25 mouse cellular contexts compared by ENCODE assay signal in genomic region chr10:73938989-73939388, GRCm38 (mm10).
DNase-seq lines count a peak whose midpoint lies in the region; ATAC-seq lines count a peak whose summit lies in the region.
"Had no signal": no experiment of that assay in that cellular context is flagged by ENCODE, and none has a peak within 500 bp of the region (broad histone marks: within the 10 kb centered on the region; RNA-seq: fewer than 3 reads in every experiment).

No protein-coding gene starts in this region.

- intact Hi-C loops in heart, postnatal 25 days (cut with DNase I): no loop called here

- H3K27ac ChIP-seq in hindbrain, embryonic 13.5 days: no peak overlapping the region
- no peak overlapping the region for H3K27ac ChIP-seq in hindbrain, embryonic 11.5 days (ENCODE audit: low read depth, low read length)
- no peak overlapping the region for H3K27ac ChIP-seq in neural tube, embryonic 14.5 days (ENCODE audit: low read depth, low read length)
- H3K27ac ChIP-seq in neural tube, embryonic 15.5 days (replicated peaks): no peak overlapping the region
- H3K27ac ChIP-seq in midbrain, embryonic 16.5 days (ENCODE audit: low read length): no peak overlapping the region
- H3K27ac ChIP-seq: embryonic facial prominence, embryonic 12.5 days; embryonic facial prominence, embryonic 15.5 days; gastrocnemius, adult 2 months; heart, embryonic 10.5 days; heart, embryonic 13.5 days; hindbrain, embryonic 14.5 days; hindbrain, postnatal 0 days had no signal

- no peak overlapping the region for H3K4me3 ChIP-seq in hindbrain, embryonic 13.5 days
- no peak overlapping the region for H3K4me3 ChIP-seq in hindbrain, embryonic 11.5 days (ENCODE audit: low read depth, low read length)
- no peak overlapping the region for H3K4me3 ChIP-seq in neural tube, embryonic 14.5 days (ENCODE audit: low read depth, low read length)
- H3K4me3 ChIP-seq in neural tube, embryonic 15.5 days (replicated peaks): no peak overlapping the region
- H3K4me3 ChIP-seq in midbrain, embryonic 16.5 days (ENCODE audit: low read depth, low read length): no peak overlapping the region
- H3K4me3 ChIP-seq: embryonic facial prominence, embryonic 12.5 days; embryonic facial prominence, embryonic 15.5 days; gastrocnemius, adult 2 months; heart, embryonic 10.5 days; heart, embryonic 13.5 days had no signal

- no peaks in the 10 kb centered on the region for H3K9me3 ChIP-seq in hindbrain, embryonic 13.5 days
- H3K9me3 ChIP-seq in hindbrain, embryonic 11.5 days (ENCODE audit: control insufficient read depth, low read length): no peaks in the 10 kb centered on the region
- no peaks in the 10 kb centered on the region for H3K9me3 ChIP-seq in neural tube, embryonic 14.5 days (ENCODE audit: control insufficient read depth, low read length)
- H3K9me3 ChIP-seq in neural tube, embryonic 15.5 days (replicated peaks): no peaks in the 10 kb centered on the region
- H3K9me3 ChIP-seq in midbrain, embryonic 16.5 days (replicated peaks; ENCODE audit: control insufficient read depth, low read length, poor library complexity, severe bottlenecking): no peaks in the 10 kb centered on the region
- H3K9me3 ChIP-seq: embryonic facial prominence, embryonic 12.5 days; embryonic facial prominence, embryonic 15.5 days; heart, embryonic 10.5 days; heart, embryonic 13.5 days had no signal

- no peak overlapping the region for H3K9ac ChIP-seq in hindbrain, embryonic 13.5 days
- no peak overlapping the region for H3K9ac ChIP-seq in hindbrain, embryonic 11.5 days (ENCODE audit: low read depth, low read length)
- no peak overlapping the region for H3K9ac ChIP-seq in neural tube, embryonic 14.5 days (replicated peaks; ENCODE audit: low read depth, low read length)
- no peak overlapping the region for H3K9ac ChIP-seq in neural tube, embryonic 15.5 days (replicated peaks)
- H3K9ac ChIP-seq in midbrain, embryonic 16.5 days (ENCODE audit: low read depth, low read length): no peak overlapping the region
- H3K9ac ChIP-seq: embryonic facial prominence, embryonic 12.5 days; embryonic facial prominence, embryonic 15.5 days; forebrain, postnatal 0 days; heart, embryonic 13.5 days; hindbrain, embryonic 14.5 days had no signal

- WGBS in hindbrain, embryonic 13.5 days: 53% methylated on average over 3 of the region's 3 CpGs
- 70% methylated on average over 3 of the region's 3 CpGs for WGBS in hindbrain, embryonic 11.5 days
- 44% methylated on average over 3 of the region's 3 CpGs for WGBS in neural tube, embryonic 14.5 days
- WGBS in neural tube, embryonic 15.5 days: 44% methylated on average over 3 of the region's 3 CpGs
- 43% methylated on average over 3 of the region's 3 CpGs for WGBS in midbrain, embryonic 16.5 days

- DNase-seq in hindbrain, embryonic 11.5 days (ENCODE audit: low spot score): no peak
- DNase-seq in heart, postnatal 25 days (ENCODE audit: low spot score): no peak
- DNase-seq: adrenal gland, adult 8-10 months; adrenal gland, postnatal 25 days; cerebellum, adult 18-20 months; cerebellum, adult 9-10 months; cerebellum, postnatal 14 days; forebrain, postnatal 0 days; gastrocnemius, adult 2 months; gastrocnemius, postnatal 14 days; heart, adult 18-20 months; heart, postnatal 14 days had no signal

- no peaks in the 10 kb centered on the region for H3K36me3 ChIP-seq in hindbrain, embryonic 13.5 days
- H3K36me3 ChIP-seq in hindbrain, embryonic 11.5 days (ENCODE audit: control insufficient read depth, insufficient read depth, low read length): no peaks in the 10 kb centered on the region
- no peaks in the 10 kb centered on the region for H3K36me3 ChIP-seq in neural tube, embryonic 14.5 days (ENCODE audit: control insufficient read depth, insufficient read depth, low read length)
- H3K36me3 ChIP-seq in neural tube, embryonic 15.5 days: no peaks in the 10 kb centered on the region
- H3K36me3 ChIP-seq in midbrain, embryonic 16.5 days (ENCODE audit: control insufficient read depth, insufficient read depth, low read length): no peaks in the 10 kb centered on the region
- H3K36me3 ChIP-seq: embryonic facial prominence, embryonic 12.5 days; embryonic facial prominence, embryonic 15.5 days; heart, embryonic 10.5 days; heart, embryonic 13.5 days had no signal

- H3K27me3 ChIP-seq in hindbrain, embryonic 13.5 days: no peaks in the 10 kb centered on the region
- no peaks in the 10 kb centered on the region for H3K27me3 ChIP-seq in hindbrain, embryonic 11.5 days (ENCODE audit: control insufficient read depth, insufficient read depth, low read length)
- no peaks in the 10 kb centered on the region for H3K27me3 ChIP-seq in neural tube, embryonic 14.5 days (ENCODE audit: control insufficient read depth, insufficient read depth, low read length)
- no peaks in the 10 kb centered on the region for H3K27me3 ChIP-seq in neural tube, embryonic 15.5 days (replicated peaks)
- no peaks in the 10 kb centered on the region for H3K27me3 ChIP-seq in midbrain, embryonic 16.5 days (ENCODE audit: control insufficient read depth, insufficient read depth, low read depth, low read length)
- H3K27me3 ChIP-seq: embryonic facial prominence, embryonic 12.5 days; embryonic facial prominence, embryonic 15.5 days; heart, embryonic 13.5 days had no signal

- ATAC-seq in hindbrain, embryonic 13.5 days (ENCODE audit: low FRiP score): peak; percentile 49; the same call in 1 of the 2 replicates
- no peak for ATAC-seq in hindbrain, embryonic 11.5 days (ENCODE audit: low FRiP score)
- peak; percentile 38; the same call in 1 of the 2 replicates for ATAC-seq in neural tube, embryonic 14.5 days (ENCODE audit: low read depth)
- no peak for ATAC-seq in neural tube, embryonic 15.5 days (ENCODE audit: low FRiP score)
- ATAC-seq in midbrain, embryonic 16.5 days: peak; percentile 54; the same call in 1 of the 2 replicates
- ATAC-seq: activated CD4-positive, CD25-positive, alpha-beta regulatory T cell, adult 4 months; forebrain, embryonic 14.5 days; forebrain, postnatal 0 days; hindbrain, postnatal 0 days; inflammation-experienced regulatory T-cells, adult 6 months had no signal

- H3K4me1 ChIP-seq in hindbrain, embryonic 13.5 days (replicated peaks): no peaks in the 10 kb centered on the region
- H3K4me1 ChIP-seq in hindbrain, embryonic 11.5 days (replicated peaks; ENCODE audit: control insufficient read depth, insufficient read depth, low read length): no peaks in the 10 kb centered on the region
- H3K4me1 ChIP-seq in neural tube, embryonic 14.5 days (ENCODE audit: control insufficient read depth, insufficient read depth, low read length): no peaks in the 10 kb centered on the region
- no peaks in the 10 kb centered on the region for H3K4me1 ChIP-seq in neural tube, embryonic 15.5 days
- no peaks in the 10 kb centered on the region for H3K4me1 ChIP-seq in midbrain, embryonic 16.5 days (ENCODE audit: control insufficient read depth, insufficient read depth, low read length)
- H3K4me1 ChIP-seq: embryonic facial prominence, embryonic 12.5 days; embryonic facial prominence, embryonic 15.5 days; heart, embryonic 10.5 days; heart, embryonic 13.5 days had no signal

- H3K4me2 ChIP-seq in hindbrain, embryonic 13.5 days: no peak overlapping the region
- no peak overlapping the region for H3K4me2 ChIP-seq in hindbrain, embryonic 11.5 days (replicated peaks; ENCODE audit: low read depth, low read length)
- no peak overlapping the region for H3K4me2 ChIP-seq in neural tube, embryonic 14.5 days (ENCODE audit: low read depth, low read length)
- no peak overlapping the region for H3K4me2 ChIP-seq in neural tube, embryonic 15.5 days
- no peak overlapping the region for H3K4me2 ChIP-seq in midbrain, embryonic 16.5 days (ENCODE audit: low read length)
- H3K4me2 ChIP-seq: embryonic facial prominence, embryonic 12.5 days; embryonic facial prominence, embryonic 15.5 days; heart, embryonic 13.5 days; hindbrain, embryonic 14.5 days had no signal

Comparison
In these comparisons a context has a peak if more than half of its experiments do, and no peak if none do; other contexts are left out.
1. ATAC-seq: peak in hindbrain, embryonic 13.5 days (single experiment), neural tube, embryonic 14.5 days (single experiment) and midbrain, embryonic 16.5 days (single experiment); none in hindbrain, embryonic 11.5 days (single experiment) and neural tube, embryonic 15.5 days (single experiment).